Mouse (Mus musculus): ENCODE measurements at regions not wholly inside any gene's neighbourhood (a gene's known extent, or its start where the extent isn't known, plus 50 kb on each side); places are given as distances from the start of the nearest gene placed in this dataset.

GRCm38 (mm10) chr13:115512214-115512613, 410.4 kb upstream of the Itga1 start:
- TF ChIP-seq CTCF (IDR thresholded peaks at IDR 0.05) = no peak
- no peak for TF ChIP-seq EP300 (IDR thresholded peaks at IDR 0.05; ENCODE audit: insufficient read depth, low read depth, low read length)
